Mouse (Mus musculus) liver, adult 2 months (tissue): Measurements from ENCODE around the gene Zfc3h1. TPM values are rescaled to one million over a fixed set of nuclear protein-coding genes. Genes with fewer than 3 reads are reported as not detected.

Source experiments
- DNase-seq: peaks from one replicate; pipeline ENCODE4 v3.0.0-alpha.2; 2011; ENCODE audit warnings: low read depth, low spot score; ENCODE audit errors: extremely low read depth
- H3K27ac ChIP-seq: fragments of 200-500 bp; replicated peaks from 2 replicates; pipeline ENCODE4 v1.5.1; 2012; ENCODE audit warnings: low read depth, mild to moderate bottlenecking, control low read depth, inconsistent platforms, low read length; ENCODE audit not compliant: insufficient read depth
- H3K27me3 ChIP-seq: fragments of 200-500 bp; 2 replicates; pipeline ENCODE4 v1.6.1; 2012; ENCODE audit warnings: mild to moderate bottlenecking, moderate library complexity, low read length, inconsistent platforms; ENCODE audit not compliant: control insufficient read depth, insufficient read depth
- H3K36me3 ChIP-seq: fragments of 200-500 bp; 2 replicates; pipeline ENCODE4 v1.6.1; 2012; ENCODE audit warnings: low read length, inconsistent platforms; ENCODE audit not compliant: control insufficient read depth, insufficient read depth
- H3K4me1 ChIP-seq: fragments of 200-500 bp; 2 replicates; pipeline ENCODE4 v1.6.1; 2011; ENCODE audit warnings: low read length; ENCODE audit not compliant: control insufficient read depth, insufficient read depth
- H3K4me3 ChIP-seq: fragments of 200-500 bp; 2 replicates; pipeline ENCODE4 v1.5.1; 2011; ENCODE audit warnings: low read depth, mild to moderate bottlenecking, control low read depth, low read length, moderate library complexity; ENCODE audit not compliant: insufficient read depth
- H3K79me2 ChIP-seq: fragments of 200-500 bp; 2 replicates; pipeline ENCODE4 v1.6.1; 2012; ENCODE audit warnings: inconsistent platforms, mild to moderate bottlenecking, low read length, moderate library complexity; ENCODE audit not compliant: control insufficient read depth, insufficient read depth
- H3K9ac ChIP-seq: fragments of 200-500 bp; 2 replicates; pipeline ENCODE4 v1.6.1; 2012; ENCODE audit warnings: low read depth, mild to moderate bottlenecking, control low read depth, inconsistent platforms, low read length
- CTCF ChIP-seq: fragments of 200-500 bp; IDR thresholded peaks from 2 replicates; pipeline ENCODE4 v1.5.1; 2011; ENCODE audit warnings: low read depth, low read length, control low read depth
- POLR2A ChIP-seq: fragments of 200-500 bp; IDR thresholded peaks from 2 replicates; pipeline ENCODE4 v1.6.1; 2011; ENCODE audit warnings: low read length, control low read depth; ENCODE audit not compliant: insufficient read depth; ENCODE audit errors: extremely low read depth
- WGBS: fragments of 180-500 bp; shearing (Covaris S2); methylation state at CpG from one replicate; pipeline ENCODE4 v1.1.7; 2018; 5-methylcytosine and 5-hydroxymethylcytosine counted together
- polyA plus RNA-seq: library from polyadenylated mRNA; depleted of rRNA; stranded (reverse); fragments of >200 nt; gene quantifications from 2 replicates; pipeline ENCODE4 v1.2.3, GENCODE M21; 2012; rRNA removed
- total RNA-seq: library from RNA; depleted of rRNA; stranded (reverse); fragments of >200 nt; gene quantifications from 2 replicates; pipeline ENCODE4 v1.2.3, GENCODE M21; 2014; rRNA removed

Gene Zfc3h1
- total and polyA plus RNA-seq, 2 experiments = 7.9 to 31.6 TPM

DNA sequence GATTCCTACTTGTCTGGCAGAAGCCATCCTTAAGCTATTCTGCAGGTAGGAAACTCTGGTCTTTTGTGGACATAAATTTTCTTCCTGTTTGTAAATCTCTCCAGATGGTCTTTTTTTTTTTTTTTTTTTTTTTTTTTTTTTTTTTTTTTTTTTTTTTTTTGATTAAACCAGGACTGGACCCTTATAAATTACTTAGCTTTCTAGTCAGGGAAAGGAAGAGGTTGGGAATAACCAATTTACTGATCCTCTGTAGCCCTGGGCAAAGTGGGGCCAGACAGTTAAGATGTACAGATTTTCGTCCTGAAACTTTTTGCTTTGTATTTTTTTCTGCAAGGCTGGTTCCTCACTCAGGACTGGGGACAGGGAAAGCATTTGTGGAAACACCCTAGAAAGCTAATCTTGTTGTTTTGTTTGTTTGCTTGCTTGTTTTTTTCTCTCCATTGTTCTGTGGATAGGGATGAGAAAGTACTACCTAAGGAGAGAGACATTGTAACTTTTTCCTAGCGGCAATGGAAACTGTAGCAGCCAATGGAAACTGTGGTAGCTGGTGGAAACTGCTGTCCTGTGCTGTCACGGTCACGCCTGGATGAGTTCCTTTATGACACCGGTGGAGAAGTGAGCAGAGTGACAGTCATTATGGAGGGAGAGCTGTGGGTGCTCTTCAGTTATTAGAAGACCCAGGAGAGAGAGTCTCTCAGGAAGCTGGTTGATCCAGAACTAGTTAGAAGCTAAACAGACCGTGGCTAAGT lies 88.6 kb downstream of the Zfc3h1 start:
- no peaks in the 10 kb centered on the region for H3K79me2 ChIP-seq
- no peak overlapping the region for H3K9ac ChIP-seq
- no peak for TF ChIP-seq POLR2A
- TF ChIP-seq CTCF = no peak
- no peak overlapping the region for H3K4me3 ChIP-seq
- WGBS = 88% methylated on average over 6 of the region's 6 CpGs
- no peak overlapping the region for H3K27ac ChIP-seq
- no peak for DNase-seq
- H3K27me3 ChIP-seq = 0 out of 2 replicates have a peak, but pooled peaks cover 2% of the 10 kb centered on the region
- H3K36me3 ChIP-seq = no peaks in the 10 kb centered on the region; the same call in 1 of the 2 replicates
- H3K4me1 ChIP-seq = peaks cover 1% of the 10 kb centered on the region; the same call in 1 of the 2 replicates

DNA sequence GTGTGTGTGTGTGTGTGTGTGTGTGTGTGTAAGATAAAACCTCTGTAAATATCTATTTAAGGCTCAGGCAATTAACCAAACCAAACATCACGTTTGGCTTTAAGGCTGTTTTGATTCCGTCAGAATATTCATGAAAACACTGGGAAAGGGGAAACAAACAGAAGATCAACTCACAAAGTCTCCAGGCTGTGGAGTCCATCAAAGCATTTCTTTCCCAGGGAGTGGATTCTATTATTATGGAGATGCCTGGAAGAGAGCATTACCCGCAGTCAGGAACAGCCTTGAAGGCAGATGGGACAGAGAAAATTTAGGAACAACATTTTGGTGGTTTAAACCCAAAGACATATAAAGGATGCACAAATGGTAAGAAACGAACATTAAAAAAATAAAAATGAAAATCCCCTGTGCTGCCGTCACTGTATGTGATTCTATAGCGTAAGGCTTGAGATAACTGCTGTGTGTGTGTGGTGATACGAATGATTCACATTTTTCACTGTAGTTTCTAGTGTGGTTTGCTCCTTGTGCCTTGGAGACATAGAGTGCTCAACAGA lies 90.3 kb downstream of the Zfc3h1 start:
- H3K4me1 ChIP-seq = peaks cover 4% of the 10 kb centered on the region; the same call in 1 of the 2 replicates
- no peak overlapping the region for H3K27ac ChIP-seq
- no peaks in the 10 kb centered on the region for H3K79me2 ChIP-seq
- no peak overlapping the region for H3K4me3 ChIP-seq
- H3K9ac ChIP-seq = no peak overlapping the region
- no peak for DNase-seq
- 0 out of 2 replicates have a peak, but pooled peaks cover 3% of the 10 kb centered on the region for H3K27me3 ChIP-seq
- H3K36me3 ChIP-seq = no peaks in the 10 kb centered on the region; the same call in 1 of the 2 replicates
- TF ChIP-seq CTCF (no peak), POLR2A (no peak)
- WGBS = 89% methylated on average over 7 of the region's 7 CpGs

DNA sequence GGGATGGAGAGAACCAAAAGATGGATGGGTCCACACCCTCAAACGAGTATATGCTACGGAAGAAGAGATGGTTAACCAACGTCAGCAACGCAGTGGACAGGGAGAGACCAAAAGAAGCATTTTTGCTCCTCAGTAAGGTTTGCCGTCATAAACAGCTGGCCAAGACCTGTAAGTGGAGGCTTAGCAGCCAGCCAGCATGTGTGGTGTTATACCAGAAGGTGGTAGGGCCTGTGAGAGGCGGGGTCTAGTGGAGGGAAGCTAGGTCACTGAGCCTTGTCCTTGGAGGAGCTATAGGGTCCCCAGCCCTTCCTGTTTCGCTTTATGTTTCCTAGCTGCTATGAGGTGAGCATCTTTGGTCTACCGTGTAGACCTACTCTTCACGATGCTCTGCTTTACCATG lies 91.7 kb downstream of the Zfc3h1 start:
- 94% methylated on average over 9 of the region's 9 CpGs for WGBS
- 0 out of 2 replicates have a peak, but pooled peaks cover 3% of the 10 kb centered on the region for H3K27me3 ChIP-seq
- no peak for DNase-seq
- no peak overlapping the region for H3K9ac ChIP-seq
- H3K4me1 ChIP-seq = peaks cover 4% of the 10 kb centered on the region; the same call in 1 of the 2 replicates
- H3K27ac ChIP-seq = no peak overlapping the region
- H3K36me3 ChIP-seq = no peaks in the 10 kb centered on the region; the same call in 1 of the 2 replicates
- H3K4me3 ChIP-seq = no peak overlapping the region
- TF ChIP-seq POLR2A = no peak
- no peak for TF ChIP-seq CTCF
- H3K79me2 ChIP-seq = no peaks in the 10 kb centered on the region

DNA sequence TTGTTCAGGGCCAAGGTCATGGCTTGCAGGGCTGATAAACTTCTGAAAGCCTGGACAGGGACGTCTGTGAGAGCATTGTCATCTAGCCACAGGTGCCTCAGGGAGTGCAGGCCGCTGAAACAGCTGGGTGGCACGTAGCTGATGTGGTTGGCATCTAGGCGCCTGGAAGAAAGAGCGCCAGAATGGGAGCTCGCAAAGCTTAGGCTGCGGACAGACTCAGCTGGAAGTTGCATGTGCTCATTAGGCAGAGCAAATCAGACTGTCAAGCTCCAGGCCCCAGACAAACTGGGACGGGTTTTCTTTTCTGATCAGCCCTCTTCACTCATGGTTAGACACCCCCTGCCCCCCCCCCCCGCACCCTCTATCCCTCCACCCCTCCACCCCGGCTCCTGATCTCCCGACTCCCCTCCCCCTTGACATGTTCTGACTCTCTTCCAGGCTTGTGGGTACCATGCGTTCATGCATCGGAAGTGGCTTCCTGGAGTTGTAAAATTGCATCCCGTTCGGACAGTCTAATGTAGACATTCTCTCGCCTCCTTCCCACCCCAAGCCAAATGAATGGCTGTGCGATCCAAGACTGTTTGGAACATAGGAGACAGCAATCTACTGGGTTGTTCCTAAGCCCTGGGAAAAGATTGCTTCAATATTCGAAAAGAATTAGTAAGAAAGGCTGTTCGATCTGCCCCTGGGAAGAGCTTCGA lies 93.8 kb downstream of the Zfc3h1 start:
- Histone ChIP-seq H3K79me2 (no peaks in the 10 kb centered on the region), H3K9ac (no peak overlapping the region), H3K4me1 (peaks cover 4% of the 10 kb centered on the region; the same call in 1 of the 2 replicates), H3K36me3 (no peaks in the 10 kb centered on the region; the same call in 1 of the 2 replicates), H3K27me3 (0 out of 2 replicates have a peak, but pooled peaks cover 3% of the 10 kb centered on the region), H3K4me3 (no peak overlapping the region), H3K27ac (no peak overlapping the region)
- 26% methylated on average over 19 of the region's 20 CpGs for WGBS
- no peak for TF ChIP-seq CTCF
- no peak for TF ChIP-seq POLR2A
- peak; percentile 8 for DNase-seq

Other genes with a start within 250 kb of the Zfc3h1 start
- not detected in 2 replicates for gene Tph2, start 199.9 kb upstream of the Zfc3h1 start, total RNA-seq
- gene Tph2, start 199.9 kb upstream of the Zfc3h1 start, polyA plus RNA-seq = not detected in 2 replicates
- 46.2 and 49.9 TPM in 2 replicates for gene Tbc1d15, start 133.5 kb upstream of the Zfc3h1 start, total RNA-seq
- gene Tbc1d15, start 133.5 kb upstream of the Zfc3h1 start, polyA plus RNA-seq = 6.7 and 7.7 TPM in 2 replicates
- 14.7 and 16.5 TPM in 2 replicates for gene Rab21, start 69.4 kb upstream of the Zfc3h1 start, total RNA-seq
- 18.0 and 19.0 TPM in 2 replicates for gene Rab21, start 69.4 kb upstream of the Zfc3h1 start, polyA plus RNA-seq
- 30.8 and 36.7 TPM in 2 replicates for gene Tmem19, start 22.5 kb upstream of the Zfc3h1 start, total RNA-seq
- 41.8 and 47.4 TPM in 2 replicates for gene Tmem19, start 22.5 kb upstream of the Zfc3h1 start, polyA plus RNA-seq
- 6.6 and 8.7 TPM in 2 replicates for gene Thap2, start 516 bp upstream of the Zfc3h1 start, total RNA-seq
- gene Thap2, start 516 bp upstream of the Zfc3h1 start, polyA plus RNA-seq = 2.5 and 3.8 TPM in 2 replicates
- gene A930009A15Rik, start 185.0 kb downstream of the Zfc3h1 start, total RNA-seq = not detected in 2 replicates
- not detected in 2 replicates for gene A930009A15Rik, start 185.0 kb downstream of the Zfc3h1 start, polyA plus RNA-seq
- 3.2 and 3.6 TPM in 2 replicates for gene Lgr5, start 202.8 kb downstream of the Zfc3h1 start, total RNA-seq
- 3.4 and 5.2 TPM in 2 replicates for gene Lgr5, start 202.8 kb downstream of the Zfc3h1 start, polyA plus RNA-seq